Mouse (Mus musculus) adrenal gland, adult (tissue): ENCODE data around the gene Neo1.
"Not testable (repeated sequence)": the region's sequence is repeated elsewhere in the genome, so short reads cannot be mapped to it uniquely, and the experiment has no call there.

Source experiments
- DNase-seq, 2 experiments: peaks; one replicate each; pipeline ENCODE4 v3.0.0; 2022 to 2023; ENCODE audit warnings: low spot score in 1 of 2; ENCODE audit not compliant: inconsistent age in 2 of 2

Gene Neo1

GRCm38 (mm10) chr9:59013365-59013764 lies 22.9 kb downstream of the Neo1 start:
- peak in 1 of 2 experiments; percentile 83 for DNase-seq

DNA sequence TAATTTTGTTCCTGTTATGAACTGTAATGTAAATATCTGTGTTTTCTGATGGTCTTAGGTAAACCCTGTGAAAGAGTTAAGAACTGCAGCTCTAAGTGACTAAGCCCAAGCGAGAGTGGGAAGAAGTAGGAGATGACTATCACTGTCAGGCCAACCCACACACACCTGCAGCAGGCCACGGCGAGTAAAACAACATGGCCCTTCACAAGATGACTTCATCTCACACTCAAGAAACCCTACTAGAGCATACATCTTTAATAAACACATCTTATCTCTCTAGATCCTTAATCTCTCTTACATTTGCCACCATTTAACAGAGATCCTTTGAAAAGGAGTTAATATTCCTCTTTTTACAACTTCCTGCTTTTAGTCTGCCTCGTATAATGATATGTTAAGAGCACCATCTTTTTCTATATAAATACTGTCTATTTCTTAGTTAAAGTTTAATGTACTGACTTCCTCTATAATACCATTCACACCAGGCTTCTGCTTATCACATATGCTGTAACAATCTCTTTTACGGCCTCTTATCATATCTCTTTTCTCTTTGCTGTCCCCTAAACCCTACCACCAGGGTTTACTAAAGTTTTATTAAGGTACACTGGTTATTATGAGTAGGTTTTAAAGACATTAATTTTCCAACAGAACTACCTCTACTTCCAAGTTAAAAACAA lies 46.8 kb downstream of the Neo1 start:
- no peak for DNase-seq

DNA sequence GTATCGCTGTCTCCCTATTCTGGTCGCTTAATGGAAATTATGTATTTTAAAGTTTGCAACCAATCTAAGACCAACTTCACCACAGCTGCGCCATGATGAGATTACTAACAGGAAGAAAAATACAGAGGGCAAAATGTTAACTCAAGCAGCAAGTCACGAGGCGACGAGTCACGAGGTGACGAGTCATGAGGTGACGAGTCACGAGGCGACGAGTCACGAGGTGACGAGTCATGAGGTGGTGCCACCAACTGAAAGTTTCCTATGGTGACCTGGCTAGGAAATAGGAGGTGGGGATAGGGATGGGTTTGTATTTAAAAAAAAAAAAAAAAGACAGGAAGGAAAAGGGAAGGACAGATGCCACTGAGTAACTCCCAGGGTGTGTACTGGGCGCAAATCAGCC lies 57.2 kb downstream of the Neo1 start:
- DNase-seq, result no peak

GRCm38 (mm10) chr9:58971154-58971553 lies 65.1 kb downstream of the Neo1 start:
- not testable (repeated sequence) for DNase-seq

DNA sequence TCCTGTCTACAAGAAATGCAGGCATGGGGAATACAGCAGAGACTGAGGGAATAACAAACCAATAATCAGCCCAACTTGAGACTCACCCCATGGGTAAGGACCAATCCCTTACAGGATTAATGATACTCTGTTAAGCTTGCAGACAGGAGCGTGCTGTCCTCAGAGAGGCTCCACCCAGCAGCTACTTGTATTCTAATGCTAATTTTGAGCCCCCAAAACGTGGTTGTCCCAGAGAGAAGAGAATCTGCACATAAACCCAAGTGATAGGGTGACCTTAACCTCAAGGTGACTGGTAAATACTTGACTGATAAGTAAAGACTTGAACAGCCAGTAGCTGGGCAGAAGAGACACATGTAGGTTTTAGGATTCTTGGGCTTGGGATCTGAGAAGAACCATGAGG lies 68.9 kb downstream of the Neo1 start:
- DNase-seq, result no peak

DNA sequence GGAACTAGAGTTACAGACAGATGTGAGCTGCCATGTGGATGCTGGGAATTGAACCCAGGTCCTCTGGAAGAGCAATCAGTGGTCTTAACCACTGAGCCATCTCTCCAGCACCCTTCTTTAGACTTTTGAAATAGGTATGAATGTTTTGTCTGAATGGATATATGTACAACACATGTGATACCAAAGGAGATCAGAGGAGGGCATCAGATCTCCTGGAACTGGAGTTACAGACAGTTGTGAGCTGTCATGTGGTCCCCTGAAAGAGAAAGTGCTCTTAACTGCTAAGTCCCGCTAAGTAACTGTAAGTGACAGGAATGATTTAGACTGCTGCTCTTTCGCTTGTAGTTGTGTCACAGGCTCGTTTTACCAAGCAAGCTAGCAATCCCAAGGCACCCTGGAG lies 80.7 kb downstream of the Neo1 start:
- peak in 1 of 2 experiments; percentile 28 for DNase-seq

GRCm38 (mm10) chr9:58945910-58946309 lies 90.3 kb downstream of the Neo1 start:
- not testable (repeated sequence) for DNase-seq

DNA sequence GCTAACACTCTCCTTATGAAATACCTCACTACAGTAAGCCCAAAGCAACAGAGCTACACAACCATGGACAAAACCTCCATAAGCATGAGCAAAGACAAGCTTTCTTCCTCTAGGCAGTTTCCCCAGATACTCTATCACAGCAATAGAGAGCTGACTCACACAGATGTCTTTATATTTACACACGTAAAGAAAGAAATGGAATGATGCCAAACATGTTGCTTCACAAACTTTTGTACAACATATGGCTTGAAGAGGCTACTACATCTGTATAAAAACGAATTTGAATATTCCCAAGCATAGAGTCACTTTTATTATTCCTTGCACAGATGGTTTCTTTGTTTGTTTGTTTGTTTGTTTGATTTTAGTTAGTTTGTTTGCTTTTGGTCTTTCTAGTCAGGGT lies 101.5 kb downstream of the Neo1 start:
- DNase-seq, result no peak

GRCm38 (mm10) chr9:58928103-58928502 lies 108.1 kb downstream of the Neo1 start:
- peak in 1 of 2 experiments; percentile 72 for DNase-seq

DNA sequence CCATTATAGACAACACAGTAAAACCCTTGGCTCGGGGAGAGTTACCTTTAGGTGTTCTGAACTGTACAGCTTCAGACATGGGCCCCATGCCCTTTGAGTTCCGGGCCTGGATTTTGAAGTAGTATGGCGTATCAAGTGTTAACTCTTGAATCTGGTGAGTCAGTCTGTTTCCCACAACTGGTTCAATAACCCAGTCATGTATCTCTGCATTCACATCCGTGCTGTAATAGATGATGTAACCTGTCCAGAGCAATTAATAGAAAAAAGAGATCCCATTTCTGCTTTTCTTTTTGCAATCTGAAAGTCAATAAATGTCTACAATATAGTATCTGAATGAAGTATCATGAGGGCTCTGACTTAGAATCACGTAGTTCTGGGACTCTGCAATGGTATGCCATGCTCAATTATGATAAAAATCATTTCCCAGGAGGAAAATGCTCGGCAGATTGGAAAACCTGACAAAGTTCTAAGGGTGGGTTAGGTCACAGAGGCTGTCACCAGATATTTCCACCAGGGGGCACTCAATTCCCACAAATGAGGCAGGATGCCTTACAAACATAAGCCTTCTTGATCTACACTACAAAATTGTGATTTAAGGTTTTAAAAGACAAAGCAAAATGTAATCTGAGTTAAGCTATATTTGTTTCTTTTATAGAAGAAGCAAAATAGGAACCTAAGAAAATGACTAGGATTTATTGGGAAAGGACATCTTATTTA lies 133.2 kb downstream of the Neo1 start:
- peak; percentile 27 to 77 for DNase-seq

DNA sequence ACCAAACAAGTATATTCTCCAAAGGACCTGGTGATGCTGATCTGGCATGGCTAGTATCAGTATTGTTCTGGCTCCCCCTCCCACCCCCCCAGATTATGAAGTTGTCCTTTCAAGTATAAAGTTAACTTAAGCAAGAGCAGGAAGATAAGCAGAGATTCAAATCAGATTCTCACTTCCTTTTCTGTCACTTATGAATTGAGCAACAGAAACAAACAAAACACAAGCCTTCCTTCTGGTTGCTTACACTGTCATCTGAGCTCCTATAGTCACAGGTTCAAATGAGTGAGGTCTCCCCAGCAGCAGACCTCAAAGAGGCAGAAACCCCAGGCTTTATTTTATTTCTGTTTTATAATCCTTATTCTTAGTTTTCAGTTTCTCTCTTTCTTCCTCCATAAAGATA lies 136.6 kb downstream of the Neo1 start:
- no peak for DNase-seq

DNA sequence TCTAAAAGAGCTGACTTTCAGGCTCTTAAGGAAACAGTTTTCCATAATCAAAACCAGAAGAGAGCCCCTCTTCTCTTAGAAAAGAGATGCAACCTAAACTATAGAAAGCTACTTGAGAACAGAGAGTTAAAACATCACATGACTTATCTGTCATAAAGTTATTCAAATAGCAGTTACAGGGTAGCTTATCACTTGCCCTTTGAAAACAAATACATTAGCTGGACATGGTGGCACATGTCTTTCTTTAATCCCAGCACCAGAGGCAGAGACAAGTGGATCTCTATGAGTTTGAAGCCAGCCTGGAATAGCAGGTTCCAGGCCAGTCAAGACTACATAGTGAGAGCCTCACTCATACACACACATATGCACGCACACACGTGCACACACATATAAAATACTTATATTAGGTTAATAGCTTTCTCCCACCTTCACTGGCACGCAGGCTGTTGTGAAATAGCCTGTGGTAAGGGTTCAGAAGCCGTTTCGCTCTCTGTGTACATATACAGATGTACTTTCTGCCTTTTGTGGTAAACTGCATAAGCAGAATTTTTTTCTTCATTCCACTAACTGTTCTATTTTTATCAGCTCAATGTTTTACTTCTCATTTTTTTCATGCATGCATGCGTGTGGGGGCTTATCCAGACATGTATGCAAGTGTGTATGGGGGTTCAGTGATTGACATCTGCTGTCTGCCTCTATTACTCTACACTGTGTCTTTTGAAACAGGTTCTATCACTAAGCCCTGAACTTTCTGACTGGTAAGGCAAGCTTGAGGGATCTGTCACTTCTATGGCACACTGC lies 144.2 kb downstream of the Neo1 start:
- DNase-seq, result no peak

DNA sequence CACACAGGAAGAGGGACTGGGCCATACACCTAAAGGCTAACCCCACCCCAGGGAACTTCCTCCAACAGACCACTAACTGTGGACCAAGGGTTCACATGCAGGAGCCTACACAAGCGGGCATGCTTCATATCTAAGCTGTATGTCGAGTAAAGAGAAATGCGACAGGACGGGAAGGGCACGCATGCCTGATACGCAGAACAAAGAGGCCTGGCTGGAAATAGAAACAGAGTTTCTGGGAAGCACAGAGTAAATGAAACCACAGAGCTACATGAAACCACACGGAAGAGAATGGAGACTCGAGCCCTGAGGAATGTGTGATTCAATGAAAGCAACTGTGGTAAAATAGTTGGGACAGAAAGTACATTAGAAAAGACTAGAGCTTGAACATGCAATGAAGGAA lies 145.3 kb downstream of the Neo1 start:
- DNase-seq, result no peak

GRCm38 (mm10) chr9:58889782-58890448 lies 146.3 kb downstream of the Neo1 start:
- DNase-seq, result no peak

DNA sequence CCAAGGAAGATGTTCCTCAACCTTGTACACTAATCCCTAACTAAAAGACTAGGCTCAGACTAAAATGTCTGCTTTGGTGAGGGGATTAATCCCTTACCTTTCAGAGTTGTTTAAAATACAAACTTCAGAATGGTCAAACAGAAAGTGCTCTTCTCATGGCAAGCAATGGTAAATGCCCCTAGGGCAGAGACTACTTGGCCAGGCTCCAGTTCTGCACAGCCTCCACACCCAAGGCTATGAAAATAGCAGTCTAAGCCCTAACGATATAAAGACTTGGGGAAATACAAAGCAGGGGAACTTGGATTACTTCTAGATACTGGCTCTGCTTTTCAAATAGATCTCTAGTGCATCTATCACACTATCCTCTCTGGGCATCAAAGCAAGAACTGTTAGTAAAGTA lies 153.6 kb downstream of the Neo1 start:
- no peak for DNase-seq

DNA sequence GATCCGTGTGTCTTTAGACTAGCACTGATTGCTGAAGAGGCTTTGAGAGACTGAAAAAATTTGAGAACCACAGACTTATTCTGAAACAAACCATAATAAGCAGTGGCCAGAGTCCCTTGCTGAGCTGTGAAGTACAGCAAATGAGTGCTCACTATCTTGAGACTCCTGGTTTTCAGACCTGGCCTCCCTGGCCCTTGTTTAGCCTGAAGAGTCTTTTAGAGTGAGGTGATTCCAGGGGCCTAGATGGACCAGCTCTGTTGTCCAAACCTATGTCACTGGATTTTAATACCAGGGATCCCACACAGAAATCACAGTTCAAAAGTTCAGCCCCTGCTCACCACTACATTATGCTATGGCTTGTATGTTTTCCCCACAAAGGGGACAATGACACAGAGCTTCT lies 156.4 kb downstream of the Neo1 start:
- DNase-seq, result no peak

DNA sequence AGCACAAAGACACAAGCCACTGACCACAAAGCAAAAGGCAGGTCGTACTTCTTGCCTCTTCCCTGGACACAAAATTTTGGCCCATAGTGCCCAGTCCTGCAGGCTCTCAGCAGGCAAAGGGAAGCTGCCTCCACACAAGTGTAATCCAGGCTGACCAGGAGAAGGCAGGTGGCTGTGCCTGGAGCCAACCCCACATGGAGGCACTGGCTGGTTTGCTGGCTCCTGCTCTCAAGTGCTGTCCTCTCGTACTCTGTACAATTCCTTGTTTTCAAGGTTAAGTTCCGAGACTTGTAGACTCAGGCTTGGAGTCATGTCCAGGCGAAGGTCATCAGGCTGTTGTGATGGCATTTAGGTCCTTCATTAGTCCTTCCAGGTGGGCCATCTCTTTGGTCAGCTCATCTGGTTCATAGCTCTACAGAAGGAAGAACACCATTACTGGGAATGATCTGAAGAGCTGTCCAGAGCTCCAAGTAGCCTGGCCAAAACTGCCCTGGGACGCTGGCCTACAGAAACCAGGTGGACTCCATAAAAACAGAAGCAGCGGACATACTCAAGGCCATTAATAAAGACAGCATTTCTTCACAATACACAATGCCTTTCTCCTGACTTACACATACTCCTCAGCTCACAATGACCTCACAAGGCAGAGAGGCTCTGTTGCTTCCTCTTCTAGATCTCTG lies 159.2 kb downstream of the Neo1 start:
- no peak for DNase-seq

DNA sequence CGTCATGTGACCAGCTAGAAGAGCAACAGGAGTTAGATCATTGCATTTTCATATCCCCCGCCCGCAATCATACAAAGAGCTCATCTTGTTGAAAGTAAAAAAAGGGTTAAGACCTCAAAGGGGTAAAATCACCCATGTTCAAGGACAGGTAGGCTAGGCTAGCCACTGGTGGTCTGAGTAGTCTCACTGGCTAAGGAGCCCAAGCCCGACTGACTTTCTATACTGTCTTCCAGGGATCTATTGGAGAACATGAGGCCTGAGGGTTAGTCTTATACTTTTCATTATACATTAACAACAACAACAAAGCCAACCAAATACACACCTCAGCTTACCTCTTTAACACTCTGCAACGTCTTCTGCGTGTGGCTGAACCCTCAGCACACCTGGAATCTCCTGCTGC lies 160.8 kb downstream of the Neo1 start:
- no peak for DNase-seq

DNA sequence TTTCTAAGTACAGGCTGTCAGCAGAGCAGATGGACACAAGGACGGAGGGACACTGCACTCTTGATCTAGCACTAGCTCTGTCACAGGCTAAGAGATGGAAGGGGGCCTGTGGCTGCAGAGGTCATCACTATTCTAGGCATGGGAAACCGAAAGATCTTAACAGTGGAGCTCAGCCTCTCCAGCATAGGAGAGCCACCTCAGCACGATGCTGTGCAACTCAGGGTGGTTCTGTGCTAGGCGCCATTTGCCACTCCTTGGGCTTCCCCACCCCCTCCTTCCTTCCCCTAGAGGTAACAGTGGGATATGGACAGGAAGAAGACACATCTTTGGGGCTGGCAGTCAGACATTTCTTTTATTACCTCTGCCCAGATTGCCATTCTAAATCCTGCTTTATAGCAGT lies 161.9 kb downstream of the Neo1 start:
- DNase-seq, result no peak

GRCm38 (mm10) chr9:58873541-58874324 lies 162.5 kb downstream of the Neo1 start:
- DNase-seq, result peak; percentile 48 to 85
